Mouse (Mus musculus): ENCODE results near the gene Gstp3. TPM values are rescaled to one million over a fixed set of nuclear protein-coding genes. Genes with fewer than 3 reads are reported as not detected.

The Gstp3 gene
- total RNA-seq (2021) (1 to 10 TPM in 1 of 2 experiments, under 1 TPM in 1; 0.62 to 2.3 TPM), polyA plus RNA-seq (2012; rRNA removed) (0.79 and 0.83 TPM in 2 replicates)
- long read RNA-seq = 0 reads

DNA sequence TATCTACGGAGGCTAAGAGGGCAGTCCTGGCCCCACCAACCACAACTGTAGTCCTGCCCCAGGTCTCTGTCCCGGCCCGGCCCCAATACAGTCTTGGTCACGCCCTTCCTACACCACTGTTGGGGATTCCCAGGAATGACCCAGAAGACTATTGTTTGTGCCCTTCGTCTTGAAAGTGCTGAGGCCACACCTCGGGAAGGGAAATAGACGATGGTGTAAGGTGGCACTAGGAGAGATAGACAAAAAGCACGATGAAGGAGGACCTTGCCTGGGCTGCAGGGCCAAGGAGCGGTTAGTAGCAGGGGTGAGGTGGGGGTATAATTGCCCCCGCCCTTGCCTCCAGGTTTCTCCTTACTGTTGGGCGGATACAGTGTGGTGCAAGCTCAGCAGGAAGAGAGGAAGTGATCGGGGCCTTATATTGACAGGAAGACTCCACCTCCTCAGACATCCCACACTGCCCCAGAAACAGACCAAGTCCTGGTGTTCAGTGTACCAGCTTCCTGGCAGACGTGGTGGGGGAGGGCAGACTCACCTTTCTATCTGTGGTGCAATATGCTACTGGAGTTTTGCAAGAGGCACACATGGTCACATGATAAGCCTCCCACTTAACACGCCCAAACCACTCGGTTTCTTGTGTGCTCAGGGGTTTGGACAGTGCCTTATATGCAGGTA is at the start of gene Gstp3:
Gstp3 (minus strand) TSS at position 501 of the 672 bp plus-strand sequence.
- DNase-seq = no peak

DNA sequence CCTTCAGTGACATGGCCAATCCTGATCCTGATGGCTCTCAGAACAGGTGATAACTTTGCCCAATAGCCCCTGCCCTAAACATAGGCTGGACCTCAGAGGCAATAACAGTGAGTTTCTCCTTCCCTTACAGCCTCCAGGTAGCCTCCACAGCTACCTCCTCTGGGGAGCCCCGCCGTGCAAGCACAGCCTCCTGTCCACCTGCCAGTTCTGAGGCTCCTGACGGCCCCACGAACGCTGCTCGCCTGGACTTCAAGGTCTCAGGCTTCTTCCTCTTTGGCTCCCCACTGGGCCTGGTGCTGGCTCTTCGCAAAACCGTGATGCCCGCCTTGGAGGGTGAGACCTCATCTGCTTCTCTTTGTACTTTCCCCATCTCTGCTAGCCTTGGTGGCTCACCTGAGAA is 49.2 kb upstream of the Gstp3 start:
- DNase-seq = no peak

- DNase-seq = no peak
These were observed 47.3 kb upstream of the Gstp3 start for GRCm38 (mm10) chr19:4106654-4107053.

GRCm38 (mm10) chr19:4104675-4105194 is 45.4 kb upstream of the Gstp3 start:
- DNase-seq = no peak

DNA sequence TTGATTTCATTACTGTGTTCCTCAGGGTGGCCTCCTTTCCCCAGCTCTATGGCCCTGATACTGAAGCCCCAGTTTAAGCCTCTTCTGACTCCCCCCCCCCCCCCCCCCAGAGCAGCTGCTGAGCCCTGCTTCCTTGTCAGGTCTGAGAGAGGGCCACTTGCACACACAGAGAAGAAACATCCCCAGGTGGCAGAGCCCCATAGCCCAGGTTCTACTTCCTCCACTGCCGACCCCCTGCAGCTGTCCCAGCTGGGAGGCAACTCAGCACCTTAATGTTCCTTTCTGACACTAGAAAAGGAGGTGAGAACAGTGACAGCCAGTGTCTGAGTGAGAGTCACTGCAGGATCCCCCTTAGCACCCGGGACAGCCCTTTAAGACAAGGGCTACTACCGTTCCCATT is 44.4 kb upstream of the Gstp3 start:
- DNase-seq = no peak

- no peak for DNase-seq
These were observed 43.9 kb upstream of the Gstp3 start for GRCm38 (mm10) chr19:4103294-4103693.

- DNase-seq = no peak
These were observed 43.3 kb upstream of the Gstp3 start for GRCm38 (mm10) chr19:4102626-4103025.

GRCm38 (mm10) chr19:4102049-4102448 is 42.7 kb upstream of the Gstp3 start:
- DNase-seq = no peak

GRCm38 (mm10) chr19:4101466-4101865 is 42.1 kb upstream of the Gstp3 start:
- no peak for DNase-seq

GRCm38 (mm10) chr19:4100718-4101261 is 41.4 kb upstream of the Gstp3 start:
- peak; percentile 78 for DNase-seq

DNA sequence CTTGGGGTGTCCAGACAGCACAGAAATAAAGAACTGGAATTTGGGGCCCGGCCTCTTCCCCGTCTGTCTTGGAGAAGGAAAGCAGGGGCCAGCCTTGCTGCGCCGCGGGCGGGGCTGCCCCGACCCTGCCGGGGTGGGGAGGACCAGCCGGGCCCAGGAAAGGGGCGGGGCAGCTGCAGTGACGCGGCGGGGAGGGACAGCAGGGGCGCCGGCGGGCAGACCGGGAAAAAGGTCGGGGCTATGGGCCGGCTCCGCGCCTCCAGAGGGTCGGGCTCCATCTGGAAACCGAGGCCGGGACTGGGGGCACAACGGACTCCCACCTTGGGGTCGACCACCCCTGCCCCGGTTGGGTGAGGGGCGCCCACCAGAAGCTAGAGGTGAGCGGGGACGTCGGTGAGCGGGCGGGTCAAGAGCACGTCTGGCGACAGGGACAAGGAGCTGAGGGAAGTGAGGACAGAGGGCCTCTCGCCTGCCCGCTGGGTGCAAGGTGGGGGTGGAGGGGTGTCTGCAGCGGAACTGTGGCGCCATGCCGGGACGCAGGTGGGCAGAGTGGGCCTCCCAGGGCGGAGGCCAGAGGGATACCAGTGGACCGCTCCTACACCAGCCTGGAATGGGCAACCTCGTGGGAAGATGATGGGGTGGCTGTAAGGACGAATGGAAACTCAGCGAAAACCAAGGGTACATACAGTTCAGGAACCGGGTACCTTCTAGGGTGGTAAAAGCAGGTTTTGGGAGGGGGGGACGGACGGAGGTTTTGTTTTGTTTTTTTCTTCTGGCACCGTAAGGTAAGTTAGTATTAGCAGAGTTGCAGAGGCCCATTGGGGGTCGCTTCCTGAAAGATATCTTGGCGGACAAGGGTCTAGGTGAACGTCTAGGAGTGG is 40.7 kb upstream of the Gstp3 start, which contains the start of gene Pitpnm1:
Pitpnm1 (plus strand) TSS at position 162 of the 881 bp plus-strand sequence.
- DNase-seq = peak; percentile 93

- peak; percentile 95 for DNase-seq
These were observed 39.7 kb upstream of the Gstp3 start for GRCm38 (mm10) chr19:4099056-4099455.

DNA sequence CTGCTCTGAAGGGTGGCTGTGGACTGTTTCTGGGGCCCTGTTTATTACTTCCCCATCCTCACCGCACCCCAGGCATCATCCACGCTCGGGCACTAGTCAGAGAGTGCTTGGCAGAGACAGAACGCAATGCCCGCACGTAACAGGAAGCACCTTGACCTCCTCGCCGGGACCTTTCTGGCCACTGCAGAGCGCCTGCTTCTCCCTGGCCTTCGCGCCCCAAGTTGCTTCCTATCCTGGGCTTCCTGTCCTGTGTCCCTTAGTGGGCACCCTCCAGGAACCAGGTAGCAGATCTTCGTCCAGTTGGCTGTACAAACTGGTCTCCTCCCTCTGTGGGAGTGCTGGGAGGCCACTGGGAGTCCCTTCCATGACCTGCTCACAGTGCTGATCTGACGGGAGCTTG is 39.1 kb upstream of the Gstp3 start:
- DNase-seq = peak; percentile 59

DNA sequence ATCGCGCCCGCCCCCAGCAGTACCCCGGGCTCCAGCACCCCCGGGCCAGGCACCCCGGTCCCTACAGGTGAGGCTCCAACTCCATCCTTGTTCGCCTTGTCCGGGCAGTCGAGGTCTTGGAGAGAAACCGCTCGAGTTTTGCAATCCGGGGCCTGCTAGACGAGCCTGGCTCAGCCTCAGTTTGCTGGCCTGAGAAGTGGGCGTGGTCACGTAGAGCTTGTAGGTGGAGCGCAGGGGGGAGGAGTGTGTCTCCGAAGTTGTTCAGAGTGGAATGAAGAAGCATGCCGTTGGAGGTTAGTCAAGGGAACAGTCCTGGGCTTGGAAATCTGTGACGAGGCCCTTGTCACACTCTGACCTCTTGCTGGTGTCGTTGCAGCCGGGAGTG is 38.1 kb upstream of the Gstp3 start:
- DNase-seq = no peak

- DNase-seq = peak; percentile 100
These were observed 37.5 kb upstream of the Gstp3 start, which contains the start of gene Cdk2ap2 for GRCm38 (mm10) chr19:4096642-4097440. Cdk2ap2 (plus strand) TSS chr19:4097182.

GRCm38 (mm10) chr19:4095802-4096201 is 36.4 kb upstream of the Gstp3 start:
- no peak for DNase-seq

- DNase-seq = peak; percentile 5
These were observed 35.5 kb upstream of the Gstp3 start for GRCm38 (mm10) chr19:4094774-4095303.

- no peak for DNase-seq
These were observed 35.0 kb upstream of the Gstp3 start for GRCm38 (mm10) chr19:4094348-4094747.

DNA sequence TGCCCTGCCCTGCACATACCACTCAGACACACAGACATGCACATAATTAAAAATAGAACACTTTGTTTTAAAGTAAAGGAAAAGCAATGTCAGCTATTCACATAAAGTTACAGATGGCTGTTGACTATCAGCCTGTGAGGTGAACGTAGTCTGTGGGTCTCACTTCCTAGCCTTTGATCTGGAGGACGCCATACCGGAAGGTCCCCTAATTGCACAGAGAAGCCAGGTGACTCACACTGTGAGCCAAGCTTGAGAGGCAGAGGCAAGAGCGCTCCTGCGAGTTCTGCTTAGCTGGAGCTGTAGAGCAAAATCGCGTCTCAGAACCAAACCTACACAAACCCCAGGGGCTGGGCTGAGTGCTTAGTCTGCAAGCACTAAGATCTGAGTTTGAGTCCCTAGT is 34.4 kb upstream of the Gstp3 start:
- DNase-seq = no peak

DNA sequence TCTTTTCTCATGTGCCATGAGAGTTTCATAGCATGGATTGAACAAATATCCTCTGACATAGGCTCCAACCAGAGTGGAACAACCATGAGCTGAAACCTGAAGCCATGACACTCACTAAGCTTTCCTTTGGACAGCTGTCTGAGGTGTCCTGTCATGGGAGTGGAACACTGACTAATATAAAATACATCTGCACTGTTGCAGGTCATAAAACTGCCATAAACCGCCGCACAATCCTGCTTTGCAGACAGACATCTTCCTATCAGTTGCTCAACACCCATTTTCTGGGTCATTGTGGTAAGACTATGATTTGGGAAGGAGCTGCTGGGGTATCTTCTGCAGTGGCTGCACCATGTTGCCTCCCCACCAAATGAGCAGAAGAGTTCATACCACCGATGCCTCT is 33.4 kb upstream of the Gstp3 start:
- no peak for DNase-seq

- no peak for DNase-seq
These were observed 32.0 kb upstream of the Gstp3 start for GRCm38 (mm10) chr19:4091383-4091782.

Data from adrenal gland, adult 2 months (tissue).